Mouse (Mus musculus): ENCODE measurements around the gene Gale.

Gene Gale

GRCm38 (mm10) chr4:135943389-135943788 lies 20.1 kb upstream of the Gale start:
- DNase-seq (ENCODE audit: low read depth, low spot score): no peak

GRCm38 (mm10) chr4:135945706-135946105 lies 17.8 kb upstream of the Gale start:
- DNase-seq (ENCODE audit: low read depth, low spot score): no peak

GRCm38 (mm10) chr4:135946278-135946658 lies 17.3 kb upstream of the Gale start, which contains the start of gene Hmgcl:
Gene Hmgcl (plus strand): TSS chr4:135946448.
- DNase-seq (ENCODE audit: low read depth, low spot score): peak; percentile 92

- DNase-seq (ENCODE audit: low read depth, low spot score): peak; percentile 46
These were observed 16.7 kb upstream of the Gale start for GRCm38 (mm10) chr4:135946659-135947301.

- no peak for DNase-seq (ENCODE audit: low read depth, low spot score)
These were observed 15.4 kb upstream of the Gale start for GRCm38 (mm10) chr4:135948142-135948541.

- no peak for DNase-seq (ENCODE audit: low read depth, low spot score)
These were observed 14.1 kb upstream of the Gale start for GRCm38 (mm10) chr4:135949475-135949874.

- peak; percentile 47 for DNase-seq (ENCODE audit: low read depth, low spot score)
These were observed 13.6 kb upstream of the Gale start for GRCm38 (mm10) chr4:135949911-135950310.

- no peak for DNase-seq (ENCODE audit: low read depth, low spot score)
These were observed 13.2 kb upstream of the Gale start for GRCm38 (mm10) chr4:135950365-135950764.

GRCm38 (mm10) chr4:135951505-135951904 lies 12.0 kb upstream of the Gale start:
- DNase-seq (ENCODE audit: low read depth, low spot score): peak; percentile 34

- DNase-seq (ENCODE audit: low read depth, low spot score): no peak
These were observed 10.3 kb upstream of the Gale start for GRCm38 (mm10) chr4:135953179-135953578.

- DNase-seq (ENCODE audit: low read depth, low spot score): peak; percentile 75
These were observed 9.3 kb upstream of the Gale start for GRCm38 (mm10) chr4:135954241-135954640.

- DNase-seq (ENCODE audit: low read depth, low spot score): no peak
These were observed 7.6 kb upstream of the Gale start for GRCm38 (mm10) chr4:135955886-135956285.

GRCm38 (mm10) chr4:135958354-135958753 lies 5.2 kb upstream of the Gale start:
- no peak for DNase-seq (ENCODE audit: low read depth, low spot score)

- DNase-seq (ENCODE audit: low read depth, low spot score): peak; percentile 92
These were observed 2.8 kb upstream of the Gale start for GRCm38 (mm10) chr4:135960717-135961116.

- no peak for DNase-seq (ENCODE audit: low read depth, low spot score)
These were observed 1.8 kb upstream of the Gale start for GRCm38 (mm10) chr4:135961709-135962108.

- no peak for DNase-seq (ENCODE audit: low read depth, low spot score)
These were observed 1.3 kb upstream of the Gale start for GRCm38 (mm10) chr4:135962198-135962597.

GRCm38 (mm10) chr4:135962946-135963345 lies 581 bp upstream of the Gale start:
- peak; percentile 55 for DNase-seq (ENCODE audit: low read depth, low spot score)

GRCm38 (mm10) chr4:135964426-135964825 lies 899 bp downstream of the Gale start:
- DNase-seq (ENCODE audit: low read depth, low spot score): peak; percentile 82

GRCm38 (mm10) chr4:135965113-135965512 lies 1.6 kb downstream of the Gale start:
- DNase-seq (ENCODE audit: low read depth, low spot score): no peak

GRCm38 (mm10) chr4:135966283-135966682 lies 2.8 kb downstream of the Gale start:
- DNase-seq (ENCODE audit: low read depth, low spot score): no peak

GRCm38 (mm10) chr4:135967086-135967760 lies 3.7 kb downstream of the Gale start:
- no peak for DNase-seq (ENCODE audit: low read depth, low spot score)

GRCm38 (mm10) chr4:135968271-135968869 lies 4.8 kb downstream of the Gale start:
- DNase-seq (ENCODE audit: low read depth, low spot score): no peak
